Mouse (Mus musculus): ENCODE results near the gene Gm21992. TPM values are rescaled to one million over a fixed set of nuclear protein-coding genes. Genes with fewer than 3 reads are reported as not detected.

Gm21992 gene
- total and polyA plus RNA-seq, 3 experiments = 10.8 to 21.9 TPM; not detected in 1

GRCm38 (mm10) chr19:4811063-4811908 is at the start of gene Gm21992, which contains the start of gene Rbm14 (continued):
- TF ChIP-seq MAZ (IDR thresholded peaks at IDR 0.05; ENCODE audit: low read depth, low read length) (peak; percentile 20; the same call in 1 of the 2 replicates), BHLHE40 (IDR thresholded peaks at IDR 0.05; ENCODE audit: borderline replicate concordance, low read depth, low read length) (no peak), MXI1 (IDR thresholded peaks at IDR 0.05; ENCODE audit: low read depth, low read length) (peak; percentile 88), MAX (IDR thresholded peaks at IDR 0.05; ENCODE audit: low read length) (peak; percentile 82; the same call in 1 of the 2 replicates), ZMIZ1 (IDR thresholded peaks at IDR 0.05; ENCODE audit: low read depth, low read length) (peak; percentile 96)

- peak; percentile 43 for DNase-seq (ENCODE audit: low read depth, low spot score)
- H3K36me3 ChIP-seq (ENCODE audit: control insufficient read depth in 1 of 2, insufficient read depth in 2 of 2, low read length in 2 of 2) = no peaks in the 10 kb centered on the region
- no peak overlapping the region for H3K4me3 ChIP-seq (ENCODE audit: control insufficient read depth in 1 of 2, insufficient read depth in 1 of 2, low read depth in 2 of 2, low read length in 2 of 2)
- TF ChIP-seq TAL1 (IDR thresholded peaks at IDR 0.05; ENCODE audit: low read length) (peak; percentile 61), EP300 (IDR thresholded peaks at IDR 0.05; ENCODE audit: low read depth in 1 of 2, low read length in 2 of 2) (0 out of 4 replicates have a peak, but pooled peaks of 1 of the 2 experiments have one; percentile 30), GATA1 (IDR thresholded peaks at IDR 0.05; ENCODE audit: low read depth, low read length) (0 out of 2 replicates have a peak, but pooled peaks have one; percentile 11), POLR2AphosphoS5 (IDR thresholded peaks at IDR 0.05; ENCODE audit: borderline replicate concordance, low read depth, low read length) (no peak)
- H3K27ac ChIP-seq (ENCODE audit: control insufficient read depth, low read depth, low read length) = no peak overlapping the region
- peaks cover 0 to 2% of the 10 kb centered on the region in 2 experiments; a peak in 1 of 4 replicates for H3K27me3 ChIP-seq (ENCODE audit: control insufficient read depth in 1 of 2, insufficient read depth in 2 of 2, low read length in 2 of 2)
- H3K9me3 ChIP-seq (replicated peaks; ENCODE audit: insufficient read depth, low read length) = no peaks in the 10 kb centered on the region
- no peak overlapping the region for H3K9ac ChIP-seq (ENCODE audit: control insufficient read depth, low read depth, low read length, poor library complexity, severe bottlenecking)
- no peaks in the 10 kb centered on the region for H3K79me2 ChIP-seq (ENCODE audit: control insufficient read depth, insufficient read depth, low read length, poor library complexity)
- peaks cover 0 to 5% of the 10 kb centered on the region in 2 experiments; a peak in 1 of 4 replicates for H3K4me1 ChIP-seq (ENCODE audit: control insufficient read depth in 1 of 2, insufficient read depth in 2 of 2, low read length in 2 of 2)
Observed at GRCm38 (mm10) chr19:4859081-4859480, 47.7 kb upstream of the Gm21992 start.

GRCm38 (mm10) chr19:4855951-4856350 is 44.5 kb upstream of the Gm21992 start:
- peaks cover 0 to 5% of the 10 kb centered on the region in 2 experiments; a peak in 1 of 4 replicates for H3K4me1 ChIP-seq (ENCODE audit: control insufficient read depth in 1 of 2, insufficient read depth in 2 of 2, low read length in 2 of 2)
- peaks cover 2 to 3% of the 10 kb centered on the region in 2 experiments; a peak in 2 of 4 replicates for H3K27me3 ChIP-seq (ENCODE audit: control insufficient read depth in 1 of 2, insufficient read depth in 2 of 2, low read length in 2 of 2)
- no peaks in the 10 kb centered on the region for H3K79me2 ChIP-seq (ENCODE audit: control insufficient read depth, insufficient read depth, low read length, poor library complexity)
- no peak overlapping the region for H3K9ac ChIP-seq (ENCODE audit: control insufficient read depth, low read depth, low read length, poor library complexity, severe bottlenecking)
- H3K9me3 ChIP-seq (replicated peaks; ENCODE audit: insufficient read depth, low read length) = no peaks in the 10 kb centered on the region
- H3K4me3 ChIP-seq (ENCODE audit: control insufficient read depth in 1 of 2, insufficient read depth in 1 of 2, low read depth in 2 of 2, low read length in 2 of 2) = no peak overlapping the region
- no peaks in the 10 kb centered on the region for H3K36me3 ChIP-seq (ENCODE audit: control insufficient read depth in 1 of 2, insufficient read depth in 2 of 2, low read length in 2 of 2)
- DNase-seq (ENCODE audit: low read depth, low spot score) = no peak
- TF ChIP-seq RAD21 (IDR thresholded peaks at IDR 0.05; ENCODE audit: low read depth, low read length) = no peak
- TF ChIP-seq NELFE (IDR thresholded peaks at IDR 0.05; ENCODE audit: low read depth, low read length) = no peak
- TF ChIP-seq CTCF (IDR thresholded peaks at IDR 0.05 in 2 of 3, conservative IDR thresholded peaks at IDR 0.05 in 1 of 3; ENCODE audit: control insufficient read depth in 1 of 3, insufficient read depth in 1 of 3, low read depth in 2 of 3, low read length in 3 of 3, poor library complexity in 1 of 3, severe bottlenecking in 1 of 3) = no peak
- TF ChIP-seq E2F4 (IDR thresholded peaks at IDR 0.05; ENCODE audit: borderline replicate concordance, low read depth, low read length) = no peak
- TF ChIP-seq MEF2A (IDR thresholded peaks at IDR 0.05; ENCODE audit: extremely low read depth, insufficient replicate concordance, low read depth, low read length, poor library complexity, severe bottlenecking) = no peak
- TF ChIP-seq TBP (IDR thresholded peaks at IDR 0.05; ENCODE audit: low read depth, low read length) = no peak
- no peak for TF ChIP-seq NRF1 (IDR thresholded peaks at IDR 0.05; ENCODE audit: insufficient read depth, low read depth, low read length, poor library complexity, severe bottlenecking)
- no peak for TF ChIP-seq ELF1 (IDR thresholded peaks at IDR 0.05; ENCODE audit: low read depth, low read length)
- no peak for TF ChIP-seq TCF12 (IDR thresholded peaks at IDR 0.05; ENCODE audit: low read depth, low read length)
- no peak for TF ChIP-seq ETS1 (IDR thresholded peaks at IDR 0.05; ENCODE audit: low read depth, low read length)
- no peak for TF ChIP-seq ZC3H11A (IDR thresholded peaks at IDR 0.05; ENCODE audit: low read depth, low read length)
- no peak for TF ChIP-seq USF2 (IDR thresholded peaks at IDR 0.05; ENCODE audit: borderline replicate concordance in 1 of 2, insufficient read depth in 1 of 2, low read depth in 1 of 2, low read length in 2 of 2)
- no peak for TF ChIP-seq MAX (IDR thresholded peaks at IDR 0.05; ENCODE audit: low read length)
- TF ChIP-seq ZMIZ1 (IDR thresholded peaks at IDR 0.05; ENCODE audit: low read depth, low read length) = no peak
- TF ChIP-seq GATA1 (IDR thresholded peaks at IDR 0.05; ENCODE audit: low read depth, low read length) = no peak
- TF ChIP-seq MAFK (IDR thresholded peaks at IDR 0.05; ENCODE audit: borderline replicate concordance, low read depth, low read length) = no peak
- no peak overlapping the region for H3K27ac ChIP-seq (ENCODE audit: control insufficient read depth, low read depth, low read length)
